Mouse (Mus musculus) CH12.LX (cell line): Measurements from ENCODE around the gene Ccnd3.

Source experiments
- CTCF ChIP-seq, 2 experiments: IDR thresholded peaks in 1 of 2; conservative IDR thresholded peaks in 1 of 2; 2 replicates each; pipeline ENCODE4 v1.5.1; 2011 to 2012; ENCODE audit warnings: low read depth in 2 of 2, low read length in 2 of 2, improper control_type of control experiment in 1 of 2, inconsistent platforms in 1 of 2, mild to moderate bottlenecking in 1 of 2, moderate library complexity in 1 of 2
- POLR2A ChIP-seq: IDR thresholded peaks from 2 replicates; pipeline ENCODE4 v1.6.1; 2011; ENCODE audit warnings: low read depth, mild to moderate bottlenecking, improper control_type of control experiment, low read length

- TF ChIP-seq POLR2A (no peak), CTCF (conservative IDR thresholded peaks at IDR 0.05 in 1 of 2, IDR thresholded peaks at IDR 0.05 in 1 of 2; ENCODE audit: low read depth in 2 of 2, low read length in 2 of 2) (no peak)
Observed at GRCm38 (mm10) chr17:47472435-47473350, 32.2 kb upstream of the Ccnd3 start.
